Mouse (Mus musculus) hindbrain, embryonic 14.5 days (tissue): ENCODE results near the gene Pole2. TPM values are rescaled to one million over a fixed set of nuclear protein-coding genes. Genes with fewer than 3 reads are reported as not detected.

Experiments used
- ATAC-seq: fragments of 200-750 bp; cut with Nextera tagmentation; 2 replicates; pipeline ENCODE4 v1.8.0; 2017; ENCODE audit warnings: moderate number of reproducible peaks, mild to moderate bottlenecking, moderate TSS enrichment, moderate library complexity; ENCODE audit not compliant: low FRiP score
- DNase-seq: peaks from one replicate; pipeline ENCODE4 v3.0.0-alpha.2; 2015; ENCODE audit warnings: low spot score
- H3K27ac ChIP-seq: fragments of 300-500 bp; sonication (generic); 2 replicates; pipeline ENCODE4 v1.5.1; 2014; ENCODE audit warnings: mild to moderate bottlenecking, moderate library complexity
- H3K27me3 ChIP-seq: fragments of 300-500 bp; sonication (generic); 2 replicates; pipeline ENCODE4 v1.6.1; 2014; ENCODE audit warnings: mild to moderate bottlenecking, low read length, mixed read lengths; ENCODE audit not compliant: control insufficient read depth, insufficient read depth
- H3K36me3 ChIP-seq: fragments of 300-500 bp; sonication (generic); replicated peaks from 2 replicates; pipeline ENCODE4 v1.6.1; 2014; ENCODE audit not compliant: control insufficient read depth, insufficient read depth
- H3K4me1 ChIP-seq: fragments of 300-500 bp; sonication (generic); replicated peaks from 2 replicates; pipeline ENCODE4 v1.6.1; 2014; ENCODE audit warnings: antibody characterized with exemption, low read length, mixed read lengths; ENCODE audit not compliant: control insufficient read depth, insufficient read depth
- H3K4me2 ChIP-seq: fragments of 300-500 bp; sonication (generic); replicated peaks from 2 replicates; pipeline ENCODE4 v1.6.1; 2014; ENCODE audit warnings: mild to moderate bottlenecking, moderate library complexity
- H3K4me3 ChIP-seq: fragments of 300-500 bp; sonication (generic); replicated peaks from 2 replicates; pipeline ENCODE4 v1.5.1; 2014; ENCODE audit warnings: mild to moderate bottlenecking, low read length
- H3K9ac ChIP-seq: fragments of 300-500 bp; sonication (generic); 2 replicates; pipeline ENCODE4 v1.6.1; 2014
- H3K9me3 ChIP-seq: fragments of 300-500 bp; sonication (generic); 2 replicates; pipeline ENCODE4 v1.6.1; 2016; ENCODE audit warnings: low read length; ENCODE audit not compliant: control insufficient read depth
- WGBS: fragments of 180-500 bp; shearing (Covaris S2); extraction: QIAGEN DNeasy Blood & Tissue Kit; methylation state at CpG from one replicate; pipeline ENCODE4 v1.1.7; 2014; 5-methylcytosine and 5-hydroxymethylcytosine counted together
- polyA plus RNA-seq: library from polyadenylated mRNA; unstranded; fragments of >200 nt; fragmentation: Nextera tagmentation; extraction: Ambion mirVana; gene quantifications from 2 replicates; pipeline ENCODE4 v1.2.1, GENCODE M21; 2014

The Pole2 gene
- polyA plus RNA-seq, 1 experiment from 2014 or later = 4.5 TPM

DNA sequence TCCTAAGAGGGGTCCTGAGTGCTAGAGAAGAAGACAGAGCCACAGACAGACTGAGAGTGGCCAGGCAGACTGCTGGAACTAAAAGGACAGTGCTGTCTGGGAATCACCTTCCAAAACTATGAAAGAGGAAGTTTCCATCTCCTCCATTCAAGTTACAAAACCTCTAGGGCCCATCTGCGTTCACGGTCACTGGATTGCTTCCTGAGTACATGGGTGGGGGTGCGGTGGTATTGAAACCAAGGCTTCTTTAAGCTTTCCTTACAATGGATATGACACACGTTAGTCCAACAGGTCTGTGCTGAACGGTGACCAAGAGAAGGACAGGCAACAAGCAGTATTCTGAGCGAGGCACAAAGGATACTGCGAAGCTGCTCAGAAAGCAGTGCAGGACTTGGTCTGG is 13.6 kb downstream of the Pole2 start:
- H3K9me3 ChIP-seq = no peaks in the 10 kb centered on the region
- no peaks in the 10 kb centered on the region for H3K27me3 ChIP-seq
- H3K4me2 ChIP-seq = no peak overlapping the region
- WGBS = 97% methylated on average over 7 of the region's 7 CpGs
- no peaks in the 10 kb centered on the region for H3K36me3 ChIP-seq
- DNase-seq = no peak
- H3K9ac ChIP-seq = no peak overlapping the region
- no peaks in the 10 kb centered on the region for H3K4me1 ChIP-seq
- H3K4me3 ChIP-seq = no peak overlapping the region
- ATAC-seq = no peak
- H3K27ac ChIP-seq = no peak overlapping the region

GRCm38 (mm10) chr12:69213186-69213777 is 14.7 kb downstream of the Pole2 start:
- no peak overlapping the region for H3K9ac ChIP-seq
- DNase-seq (no peak), ATAC-seq (no peak)
- H3K4me1 ChIP-seq = no peaks in the 10 kb centered on the region
- H3K27me3 ChIP-seq = no peaks in the 10 kb centered on the region
- no peaks in the 10 kb centered on the region for H3K9me3 ChIP-seq
- H3K27ac ChIP-seq = no peak overlapping the region
- H3K4me2 ChIP-seq = no peak overlapping the region
- H3K4me3 ChIP-seq = no peak overlapping the region
- H3K36me3 ChIP-seq = no peaks in the 10 kb centered on the region
- WGBS = 95% methylated on average over 13 of the region's 13 CpGs

DNA sequence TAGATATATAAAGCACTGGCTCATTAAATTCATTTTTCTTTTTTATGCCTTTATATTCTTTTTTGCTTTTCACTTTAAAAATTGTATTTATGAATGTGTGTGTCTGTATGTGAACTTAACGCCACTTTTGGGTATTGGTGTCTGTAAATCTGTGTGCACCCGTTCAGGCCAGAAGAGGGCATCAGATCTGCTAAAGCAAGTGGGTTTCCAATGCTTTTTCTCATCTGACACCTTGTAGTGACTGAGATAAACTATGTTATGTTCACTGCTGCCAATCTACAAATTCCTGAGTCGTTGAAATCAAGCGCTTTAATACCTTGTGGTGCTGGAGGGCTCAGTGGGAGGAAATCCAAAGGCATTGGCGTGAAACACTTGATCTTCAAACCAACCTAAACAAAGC is 16.9 kb downstream of the Pole2 start:
- no peaks in the 10 kb centered on the region for H3K9me3 ChIP-seq
- H3K9ac ChIP-seq = no peak overlapping the region
- DNase-seq (peak; percentile 33), ATAC-seq (no peak)
- H3K27ac ChIP-seq = no peak overlapping the region
- H3K27me3 ChIP-seq = no peaks in the 10 kb centered on the region
- 87% methylated on average over 5 of the region's 5 CpGs for WGBS
- H3K4me3 ChIP-seq = no peak overlapping the region
- H3K4me2 ChIP-seq = no peak overlapping the region
- no peaks in the 10 kb centered on the region for H3K36me3 ChIP-seq
- H3K4me1 ChIP-seq = no peaks in the 10 kb centered on the region

- no peaks in the 10 kb centered on the region for H3K9me3 ChIP-seq
- no peaks in the 10 kb centered on the region for H3K27me3 ChIP-seq
- no peaks in the 10 kb centered on the region for H3K36me3 ChIP-seq
- 91% methylated on average over 18 of the region's 18 CpGs for WGBS
- no peak for DNase-seq
- no peak overlapping the region for H3K9ac ChIP-seq
- H3K4me2 ChIP-seq = no peak overlapping the region
- H3K27ac ChIP-seq = no peak overlapping the region
- no peak for ATAC-seq
- no peaks in the 10 kb centered on the region for H3K4me1 ChIP-seq
- no peak overlapping the region for H3K4me3 ChIP-seq
These were observed 17.7 kb downstream of the Pole2 start for GRCm38 (mm10) chr12:69210056-69210979.

- H3K27me3 ChIP-seq = no peaks in the 10 kb centered on the region
- no peak overlapping the region for H3K4me2 ChIP-seq
- no peaks in the 10 kb centered on the region for H3K36me3 ChIP-seq
- no peak overlapping the region for H3K4me3 ChIP-seq
- no peaks in the 10 kb centered on the region for H3K9me3 ChIP-seq
- DNase-seq = no peak
- no peaks in the 10 kb centered on the region for H3K4me1 ChIP-seq
- no peak overlapping the region for H3K9ac ChIP-seq
- H3K27ac ChIP-seq = no peak overlapping the region
- 97% methylated on average over 2 of the region's 2 CpGs for WGBS
- no peak for ATAC-seq
These were observed 19.5 kb downstream of the Pole2 start for GRCm38 (mm10) chr12:69208520-69208919.

- Histone ChIP-seq H3K27me3 (no peaks in the 10 kb centered on the region), H3K4me3 (no peak overlapping the region), H3K4me1 (no peaks in the 10 kb centered on the region), H3K27ac (no peak overlapping the region), H3K9me3 (no peaks in the 10 kb centered on the region), H3K9ac (no peak overlapping the region), H3K36me3 (no peaks in the 10 kb centered on the region), H3K4me2 (no peak overlapping the region)
- WGBS = 96% methylated on average over 7 of the region's 7 CpGs
- ATAC-seq (no peak), DNase-seq (no peak)
These were observed 20.1 kb downstream of the Pole2 start for GRCm38 (mm10) chr12:69207926-69208325.

DNA sequence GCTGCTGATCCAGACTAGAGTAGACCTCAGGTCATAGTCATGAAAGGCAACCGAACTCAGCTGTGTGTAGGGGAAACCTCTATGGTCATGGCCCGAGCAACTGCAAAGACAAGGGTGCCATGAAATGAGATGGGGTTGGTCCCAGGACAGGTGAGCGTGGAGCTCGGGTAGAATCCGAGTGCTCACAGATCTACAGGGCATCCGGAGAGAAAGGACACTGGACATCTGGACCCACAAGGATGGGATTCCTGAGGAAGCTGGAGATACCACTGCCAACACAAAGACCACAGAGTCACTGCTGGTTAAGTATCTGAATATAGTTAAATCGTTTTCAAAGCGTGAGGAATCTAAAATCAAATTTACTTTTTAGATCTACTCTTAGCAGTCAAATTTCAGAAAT is 20.6 kb downstream of the Pole2 start:
- ATAC-seq = no peak
- DNase-seq = no peak
- Histone ChIP-seq H3K36me3 (no peaks in the 10 kb centered on the region), H3K4me1 (no peaks in the 10 kb centered on the region), H3K9ac (no peak overlapping the region), H3K27ac (no peak overlapping the region), H3K4me2 (no peak overlapping the region), H3K9me3 (no peaks in the 10 kb centered on the region), H3K4me3 (no peak overlapping the region), H3K27me3 (no peaks in the 10 kb centered on the region)
- 97% methylated on average over 8 of the region's 8 CpGs for WGBS

DNA sequence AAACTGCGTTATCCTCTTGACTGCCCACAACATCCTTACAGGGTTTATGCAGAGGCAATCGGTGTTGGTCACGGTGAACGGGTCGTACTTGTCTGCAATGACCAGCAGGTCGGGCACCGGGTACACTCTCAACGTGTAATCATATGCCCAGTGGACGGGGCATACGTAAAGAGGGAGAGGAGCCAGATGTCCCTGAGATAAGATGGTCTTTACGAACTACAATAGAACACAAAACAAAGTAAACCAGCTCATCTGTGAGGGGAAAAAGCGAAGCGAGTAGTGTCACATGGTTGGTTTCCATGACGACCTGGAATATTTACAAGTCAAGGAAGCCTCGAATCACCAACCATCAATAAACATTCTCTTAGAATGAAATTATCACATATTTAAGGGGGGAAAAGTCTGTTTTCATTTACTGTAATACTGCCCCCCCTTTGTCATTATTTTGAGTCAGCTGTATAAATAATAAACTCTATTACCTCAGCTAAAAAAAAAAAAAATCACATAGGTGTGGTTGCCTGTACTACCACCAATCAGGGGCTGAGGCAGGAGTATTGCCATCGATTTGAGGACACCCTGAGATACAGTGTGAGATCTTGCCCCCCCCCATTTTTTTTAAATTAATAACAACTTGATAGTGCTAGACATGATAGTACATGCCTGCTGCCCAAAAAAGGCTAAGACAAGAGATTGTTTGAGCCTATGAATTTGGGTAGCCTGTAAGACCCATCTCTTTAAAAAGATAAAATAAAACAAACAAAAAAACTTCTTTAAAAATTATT is 23.8 kb downstream of the Pole2 start, which contains the start of gene Gm49384:
Gene Gm49384 (minus strand): TSS at position 216 of the 782 bp plus-strand sequence.
- WGBS = 57% methylated on average over 16 of the region's 16 CpGs
- H3K36me3 ChIP-seq = peaks cover 8% of the 10 kb centered on the region
- H3K27me3 ChIP-seq = no peaks in the 10 kb centered on the region
- H3K9me3 ChIP-seq = no peaks in the 10 kb centered on the region
- no peak within 1 kb of the TSS for H3K4me3 ChIP-seq
- H3K4me2 ChIP-seq = 0 out of 2 replicates have a peak within 1 kb of the TSS, but pooled peaks have one; percentile 3
- no peak within 1 kb of the TSS for H3K27ac ChIP-seq
- H3K4me1 ChIP-seq = peaks cover 3% of the 10 kb centered on the region
- DNase-seq (peak; percentile 58), ATAC-seq (peak; percentile 53; the same call in 1 of the 2 replicates)
- H3K9ac ChIP-seq = no peak within 1 kb of the TSS

DNA sequence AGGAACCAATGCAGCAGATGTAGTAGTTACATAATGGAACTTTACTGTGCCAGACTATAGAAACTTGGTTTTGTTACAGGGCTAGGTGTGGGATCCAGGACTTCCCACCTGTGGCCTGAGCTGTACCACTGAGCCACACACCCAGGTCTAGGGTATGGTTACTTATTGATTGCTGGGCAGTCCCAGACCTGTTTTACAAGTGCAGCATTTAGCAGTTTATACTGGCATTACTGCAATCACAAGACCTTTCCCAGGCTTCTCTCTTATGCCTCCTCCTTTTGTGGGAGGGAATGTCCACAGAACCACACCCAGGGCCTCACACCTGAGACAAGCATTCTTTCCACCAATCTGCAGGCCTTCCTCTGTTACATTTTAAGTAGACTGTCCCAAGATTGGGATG is 29.0 kb downstream of the Pole2 start:
- H3K4me3 ChIP-seq = no peak overlapping the region
- peaks cover 8% of the 10 kb centered on the region for H3K36me3 ChIP-seq
- peaks cover 22% of the 10 kb centered on the region for H3K4me1 ChIP-seq
- no peaks in the 10 kb centered on the region for H3K27me3 ChIP-seq
- no peak overlapping the region for H3K27ac ChIP-seq
- H3K4me2 ChIP-seq = peak overlapping the region; percentile 94
- no peak overlapping the region for H3K9ac ChIP-seq
- H3K9me3 ChIP-seq = no peaks in the 10 kb centered on the region
- no peak for ATAC-seq
- no peak for DNase-seq
